Mouse (Mus musculus): ENCODE data around the gene Olfr527. TPM values are rescaled to one million over a fixed set of nuclear protein-coding genes. Genes with fewer than 3 reads are reported as not detected.

Gene Olfr527
- polyA plus RNA-seq (2014; fragmentation: Nextera tagmentation; extraction: Ambion mirVana) = not detected in 2 replicates

DNA sequence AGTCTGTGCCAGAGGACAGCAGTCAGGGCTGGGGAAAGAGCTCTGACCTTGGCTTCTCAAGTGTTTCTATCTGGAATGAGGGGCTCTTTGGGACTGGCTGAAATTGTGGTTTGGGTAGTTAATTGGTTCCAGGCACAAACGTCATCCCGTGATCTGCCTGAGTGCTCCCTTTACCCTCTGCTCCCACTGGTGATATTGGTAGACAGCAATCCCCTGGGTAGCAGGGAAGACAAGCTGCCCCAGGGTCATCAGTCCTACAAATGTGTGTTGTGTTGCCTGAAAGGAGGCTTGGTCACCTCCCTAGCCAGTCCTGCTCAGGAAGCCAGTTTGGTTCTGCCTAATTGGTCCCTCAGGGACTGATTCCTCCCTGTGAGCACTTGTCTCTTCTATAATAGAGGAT, at the start of gene Olfr527:
Gene Olfr527 (plus strand): TSS at position 301 of the 400 bp plus-strand sequence.
- WGBS = 81% methylated on average over 2 of the region's 2 CpGs
- ATAC-seq (ENCODE audit: insufficient number of reproducible peaks, insufficient read depth, low FRiP score, low read depth) = no peak

DNA sequence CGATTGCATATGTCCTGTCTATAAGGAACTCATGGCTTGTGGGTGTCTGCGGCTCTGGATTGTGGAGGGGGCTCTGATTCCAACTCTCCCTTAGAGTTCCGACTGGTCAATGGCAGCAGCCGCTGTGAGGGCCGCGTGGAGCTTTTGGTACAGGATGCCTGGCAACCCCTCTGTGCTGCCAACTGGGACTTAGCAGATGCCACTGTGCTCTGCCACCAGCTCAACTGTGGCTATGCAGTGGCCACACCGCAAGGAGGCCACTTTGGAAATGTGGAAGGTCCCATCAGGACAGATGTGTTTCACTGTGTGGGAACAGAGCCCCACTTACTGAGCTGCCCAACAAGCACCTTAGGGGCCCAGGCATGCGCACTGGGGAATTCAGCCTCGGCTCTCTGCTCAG, 38.1 kb upstream of the Olfr527 start:
- Histone ChIP-seq H3K4me3 (ENCODE audit: low read depth, low read length) (no peak overlapping the region), H3K4me1 (ENCODE audit: control insufficient read depth, insufficient read depth, low read length) (no peaks in the 10 kb centered on the region), H3K9me3 (ENCODE audit: control insufficient read depth, low read depth, low read length) (no peaks in the 10 kb centered on the region), H3K36me3 (ENCODE audit: control insufficient read depth, insufficient read depth, low read length) (no peaks in the 10 kb centered on the region), H3K27ac (ENCODE audit: low read length) (no peak overlapping the region), H3K9ac (replicated peaks; ENCODE audit: low read depth, low read length) (no peak overlapping the region), H3K4me2 (replicated peaks; ENCODE audit: low read depth, low read length) (no peak overlapping the region), H3K27me3 (ENCODE audit: control insufficient read depth, insufficient read depth, low read length) (no peaks in the 10 kb centered on the region)
- 85% methylated on average over 9 of the region's 9 CpGs for WGBS
- no peak for ATAC-seq (ENCODE audit: insufficient number of reproducible peaks, insufficient read depth, low FRiP score, low read depth)

More for the DNA sequence above, at the start of gene Olfr527:
- no peaks in the 10 kb centered on the region for H3K9me3 ChIP-seq (ENCODE audit: control insufficient read depth, low read depth, low read length)
- H3K4me2 ChIP-seq (replicated peaks; ENCODE audit: low read depth, low read length) = no peak within 1 kb of the TSS
- no peak within 1 kb of the TSS for H3K4me3 ChIP-seq (ENCODE audit: low read depth, low read length)
- no peak within 1 kb of the TSS for H3K9ac ChIP-seq (replicated peaks; ENCODE audit: low read depth, low read length)
- H3K27ac ChIP-seq (ENCODE audit: low read length) = no peak within 1 kb of the TSS
- no peaks in the 10 kb centered on the region for H3K36me3 ChIP-seq (ENCODE audit: control insufficient read depth, insufficient read depth, low read length)
- H3K4me1 ChIP-seq (ENCODE audit: control insufficient read depth, insufficient read depth, low read length) = no peaks in the 10 kb centered on the region
- no peaks in the 10 kb centered on the region for H3K27me3 ChIP-seq (ENCODE audit: control insufficient read depth, insufficient read depth, low read length)

DNA sequence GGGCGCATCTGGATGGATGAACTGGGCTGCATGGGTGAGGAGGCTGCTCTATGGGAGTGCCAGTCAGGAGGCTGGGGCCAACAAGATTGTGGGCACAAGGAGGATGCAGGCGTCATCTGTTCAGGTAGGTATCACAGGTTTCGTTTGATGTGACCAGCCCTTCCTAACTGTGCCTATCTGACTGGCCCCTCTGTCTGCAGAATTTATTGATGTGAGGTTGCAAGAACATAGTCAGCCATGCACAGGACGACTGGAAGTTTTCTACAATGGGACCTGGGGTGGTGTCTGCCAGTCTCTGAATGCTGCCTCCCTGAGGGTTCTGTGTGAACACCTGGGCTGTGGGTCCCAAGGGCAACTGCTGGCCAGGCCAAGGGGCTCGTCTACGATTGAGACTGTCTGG, 36.9 kb upstream of the Olfr527 start:
- no peaks in the 10 kb centered on the region for H3K36me3 ChIP-seq (ENCODE audit: control insufficient read depth, insufficient read depth, low read length)
- ATAC-seq (ENCODE audit: insufficient number of reproducible peaks, insufficient read depth, low FRiP score, low read depth) = no peak
- H3K4me3 ChIP-seq (ENCODE audit: low read depth, low read length) = no peak overlapping the region
- 81% methylated on average over 6 of the region's 6 CpGs for WGBS
- H3K4me1 ChIP-seq (ENCODE audit: control insufficient read depth, insufficient read depth, low read length) = no peaks in the 10 kb centered on the region
- H3K27ac ChIP-seq (ENCODE audit: low read length) = no peak overlapping the region
- no peak overlapping the region for H3K4me2 ChIP-seq (replicated peaks; ENCODE audit: low read depth, low read length)
- H3K9me3 ChIP-seq (ENCODE audit: control insufficient read depth, low read depth, low read length) = no peaks in the 10 kb centered on the region
- no peaks in the 10 kb centered on the region for H3K27me3 ChIP-seq (ENCODE audit: control insufficient read depth, insufficient read depth, low read length)
- H3K9ac ChIP-seq (replicated peaks; ENCODE audit: low read depth, low read length) = no peak overlapping the region

DNA sequence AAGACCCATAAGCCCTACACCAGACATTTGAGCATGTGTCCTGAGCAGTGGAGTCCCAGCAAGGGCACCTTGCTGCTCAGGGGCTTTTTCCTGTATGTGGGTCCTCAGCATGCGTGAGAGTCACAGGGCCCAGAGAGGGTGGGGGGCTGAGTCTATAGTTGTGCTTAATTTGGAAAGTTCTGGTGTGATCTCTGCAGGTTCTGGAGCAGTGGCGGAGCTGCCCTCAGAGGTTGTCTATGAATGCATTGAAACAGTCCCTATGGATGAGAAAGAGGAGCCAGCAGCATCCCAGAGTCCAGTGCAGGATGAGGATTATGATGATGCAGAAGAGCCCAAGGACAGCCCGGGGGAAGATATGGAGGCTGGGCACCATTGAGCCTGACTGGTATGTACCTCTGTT, 34.4 kb upstream of the Olfr527 start:
- H3K27me3 ChIP-seq (ENCODE audit: control insufficient read depth, insufficient read depth, low read length) = no peaks in the 10 kb centered on the region
- WGBS = 87% methylated on average over 3 of the region's 3 CpGs
- H3K27ac ChIP-seq (ENCODE audit: low read length) = no peak overlapping the region

DNA sequence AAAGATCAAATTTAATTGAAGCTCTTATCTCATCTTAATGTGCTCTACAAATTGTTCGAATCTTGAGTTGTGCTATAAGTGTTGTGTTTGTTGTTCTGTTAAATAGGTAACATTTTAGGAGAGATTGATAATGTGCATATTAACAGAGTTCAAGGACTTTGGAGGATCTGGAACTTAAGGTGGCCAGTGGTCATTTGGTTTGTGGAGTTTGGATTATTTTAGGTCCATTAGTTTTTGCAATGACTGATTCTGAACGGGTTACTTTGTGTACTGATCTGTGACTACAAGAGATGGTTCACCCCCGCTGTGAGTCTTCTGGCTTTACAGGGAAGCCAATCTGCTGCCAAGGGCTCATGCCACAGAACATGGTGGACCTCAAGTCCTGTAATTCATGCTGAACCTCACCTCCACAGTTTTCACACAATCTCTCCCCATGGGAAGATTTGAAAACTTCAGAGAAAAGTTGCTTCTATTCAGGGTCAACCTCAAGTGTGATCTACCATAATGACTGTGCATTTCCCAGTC, 13.9 kb upstream of the Olfr527 start:
- ATAC-seq (ENCODE audit: insufficient number of reproducible peaks, insufficient read depth, low FRiP score, low read depth) = no peak

More for the DNA sequence above, 34.4 kb upstream of the Olfr527 start:
- Histone ChIP-seq H3K9me3 (ENCODE audit: control insufficient read depth, low read depth, low read length) (no peaks in the 10 kb centered on the region), H3K4me2 (replicated peaks; ENCODE audit: low read depth, low read length) (no peak overlapping the region), H3K36me3 (ENCODE audit: control insufficient read depth, insufficient read depth, low read length) (no peaks in the 10 kb centered on the region), H3K4me1 (ENCODE audit: control insufficient read depth, insufficient read depth, low read length) (no peaks in the 10 kb centered on the region), H3K4me3 (ENCODE audit: low read depth, low read length) (no peak overlapping the region), H3K9ac (replicated peaks; ENCODE audit: low read depth, low read length) (no peak overlapping the region)
- no peak for ATAC-seq (ENCODE audit: insufficient number of reproducible peaks, insufficient read depth, low FRiP score, low read depth)

DNA sequence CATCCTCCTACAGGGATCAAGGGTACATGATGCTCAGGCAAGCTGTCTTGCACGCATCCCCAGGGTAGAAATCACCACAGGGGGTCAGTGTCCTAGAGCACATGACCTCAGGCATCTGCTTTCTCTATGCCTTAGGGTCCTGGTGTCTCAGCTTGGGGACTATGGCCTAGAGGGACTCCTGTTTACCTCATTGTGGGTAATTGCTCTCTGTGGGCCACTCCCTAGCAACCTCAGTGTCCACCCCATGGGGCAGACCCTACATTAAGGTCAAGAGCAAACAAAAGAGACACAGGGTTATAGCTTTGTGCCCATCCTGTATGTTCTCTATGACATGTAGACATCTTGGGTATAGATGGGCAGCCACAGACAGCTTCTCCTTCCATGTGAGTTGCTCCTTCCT, 13.3 kb upstream of the Olfr527 start, which contains the start of gene Olfr525:
Gene Olfr525 (plus strand): TSS at position 301 of the 400 bp plus-strand sequence.
- no peaks in the 10 kb centered on the region for H3K27me3 ChIP-seq (ENCODE audit: control insufficient read depth, insufficient read depth, low read length)
- ATAC-seq (ENCODE audit: insufficient number of reproducible peaks, insufficient read depth, low FRiP score, low read depth) = no peak
- WGBS = 50% methylated on average over 1 of the region's 1 CpGs
- no peak within 1 kb of the TSS for H3K4me2 ChIP-seq (replicated peaks; ENCODE audit: low read depth, low read length)
- H3K36me3 ChIP-seq (ENCODE audit: control insufficient read depth, insufficient read depth, low read length) = no peaks in the 10 kb centered on the region
- H3K4me1 ChIP-seq (ENCODE audit: control insufficient read depth, insufficient read depth, low read length) = no peaks in the 10 kb centered on the region
- no peaks in the 10 kb centered on the region for H3K9me3 ChIP-seq (ENCODE audit: control insufficient read depth, low read depth, low read length)
- no peak within 1 kb of the TSS for H3K4me3 ChIP-seq (ENCODE audit: low read depth, low read length)
- H3K9ac ChIP-seq (replicated peaks; ENCODE audit: low read depth, low read length) = no peak within 1 kb of the TSS
- H3K27ac ChIP-seq (ENCODE audit: low read length) = no peak within 1 kb of the TSS

More for the DNA sequence above, 13.9 kb upstream of the Olfr527 start:
- H3K9ac ChIP-seq (replicated peaks; ENCODE audit: low read depth, low read length) = no peak overlapping the region
- H3K27me3 ChIP-seq (ENCODE audit: control insufficient read depth, insufficient read depth, low read length) = no peaks in the 10 kb centered on the region
- no peaks in the 10 kb centered on the region for H3K4me1 ChIP-seq (ENCODE audit: control insufficient read depth, insufficient read depth, low read length)
- H3K9me3 ChIP-seq (ENCODE audit: control insufficient read depth, low read depth, low read length) = no peaks in the 10 kb centered on the region
- H3K27ac ChIP-seq (ENCODE audit: low read length) = no peak overlapping the region
- no peak overlapping the region for H3K4me2 ChIP-seq (replicated peaks; ENCODE audit: low read depth, low read length)
- no peak overlapping the region for H3K4me3 ChIP-seq (ENCODE audit: low read depth, low read length)
- 89% methylated on average over 3 of the region's 3 CpGs for WGBS
- no peaks in the 10 kb centered on the region for H3K36me3 ChIP-seq (ENCODE audit: control insufficient read depth, insufficient read depth, low read length)

DNA sequence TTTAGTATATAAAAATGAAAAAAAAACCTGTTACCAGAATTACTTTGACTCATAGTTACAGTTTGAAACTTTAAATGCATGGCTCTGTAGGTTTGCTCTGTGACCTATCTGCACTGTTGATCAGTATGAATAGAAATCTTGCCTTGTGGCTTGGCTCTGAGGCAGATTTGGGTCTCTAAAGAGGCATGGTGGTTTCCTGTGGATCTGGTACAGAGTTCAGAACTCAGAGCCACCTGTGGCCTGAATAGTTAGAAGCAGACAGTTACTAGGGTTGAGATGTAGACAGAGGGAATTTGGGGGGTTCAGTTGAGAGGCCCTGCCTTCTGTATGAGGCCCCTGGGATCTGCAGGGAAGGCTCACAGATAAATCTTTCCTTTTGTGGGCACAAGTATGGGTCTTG, 12.7 kb upstream of the Olfr527 start:
- H3K4me3 ChIP-seq (ENCODE audit: low read depth, low read length) = no peak overlapping the region
- no peaks in the 10 kb centered on the region for H3K36me3 ChIP-seq (ENCODE audit: control insufficient read depth, insufficient read depth, low read length)
- no peak overlapping the region for H3K27ac ChIP-seq (ENCODE audit: low read length)
- no peak for ATAC-seq (ENCODE audit: insufficient number of reproducible peaks, insufficient read depth, low FRiP score, low read depth)
- H3K27me3 ChIP-seq (ENCODE audit: control insufficient read depth, insufficient read depth, low read length) = no peaks in the 10 kb centered on the region
- no peak overlapping the region for H3K4me2 ChIP-seq (replicated peaks; ENCODE audit: low read depth, low read length)
- no peak overlapping the region for H3K9ac ChIP-seq (replicated peaks; ENCODE audit: low read depth, low read length)
- no peaks in the 10 kb centered on the region for H3K9me3 ChIP-seq (ENCODE audit: control insufficient read depth, low read depth, low read length)
- H3K4me1 ChIP-seq (ENCODE audit: control insufficient read depth, insufficient read depth, low read length) = no peaks in the 10 kb centered on the region

DNA sequence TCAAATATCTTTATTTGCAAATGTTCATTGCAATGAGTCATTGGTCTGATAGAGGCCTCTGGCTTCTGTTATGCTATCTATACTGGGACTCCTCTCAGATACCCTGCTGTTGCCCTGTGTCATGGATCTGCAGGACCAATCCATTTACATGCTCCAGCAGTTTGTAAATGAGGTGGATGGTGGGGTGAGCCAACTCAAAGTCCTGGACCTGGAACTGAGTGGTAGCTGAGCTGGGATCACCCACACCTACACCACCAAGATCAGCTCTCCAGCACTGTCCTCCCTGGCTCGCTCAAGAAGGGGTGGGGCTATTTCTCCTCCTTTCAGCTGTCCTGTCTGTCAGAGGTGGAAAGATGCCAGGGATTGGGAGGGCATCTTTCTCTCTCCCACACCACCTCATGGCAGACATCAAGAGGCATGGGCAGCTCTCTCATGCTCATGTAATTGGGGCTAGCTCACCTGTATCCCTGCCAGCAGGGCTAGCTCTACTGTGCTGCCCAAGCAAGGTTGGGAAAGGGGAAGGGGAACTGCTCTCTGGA, 4.0 kb upstream of the Olfr527 start:
- H3K4me2 ChIP-seq (replicated peaks; ENCODE audit: low read depth, low read length) = no peak overlapping the region
- ATAC-seq (ENCODE audit: insufficient number of reproducible peaks, insufficient read depth, low FRiP score, low read depth) = no peak
- no peaks in the 10 kb centered on the region for H3K36me3 ChIP-seq (ENCODE audit: control insufficient read depth, insufficient read depth, low read length)
- no peak overlapping the region for H3K9ac ChIP-seq (replicated peaks; ENCODE audit: low read depth, low read length)
- no peaks in the 10 kb centered on the region for H3K4me1 ChIP-seq (ENCODE audit: control insufficient read depth, insufficient read depth, low read length)
- no peak overlapping the region for H3K27ac ChIP-seq (ENCODE audit: low read length)
- no peaks in the 10 kb centered on the region for H3K9me3 ChIP-seq (ENCODE audit: control insufficient read depth, low read depth, low read length)
- 50% methylated on average over 1 of the region's 1 CpGs for WGBS
- H3K27me3 ChIP-seq (ENCODE audit: control insufficient read depth, insufficient read depth, low read length) = no peaks in the 10 kb centered on the region
- no peak overlapping the region for H3K4me3 ChIP-seq (ENCODE audit: low read depth, low read length)

DNA sequence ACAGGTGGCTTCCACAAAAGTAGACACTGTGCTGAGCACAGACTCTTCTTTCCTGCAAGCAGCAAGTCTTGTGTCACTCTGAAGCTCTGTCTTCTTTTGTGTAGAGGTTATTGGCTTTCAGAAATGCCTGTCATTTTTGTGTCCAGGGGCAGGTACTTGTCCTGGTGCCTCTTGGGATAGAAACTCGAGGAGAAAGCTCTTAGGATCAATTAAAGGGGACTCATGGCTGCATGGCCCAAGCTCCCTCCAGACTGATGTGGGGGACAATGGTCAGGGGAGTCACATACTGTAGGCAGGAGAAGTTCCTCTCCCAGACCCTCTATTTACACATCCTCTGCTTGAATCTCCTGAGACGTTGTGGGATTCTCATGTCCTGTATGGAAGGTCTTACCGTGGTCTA, 27.8 kb downstream of the Olfr527 start, which contains the start of gene Olfr60:
Gene Olfr60 (minus strand): TSS at position 101 of the 400 bp plus-strand sequence.
- no peak within 1 kb of the TSS for H3K4me3 ChIP-seq (ENCODE audit: low read depth, low read length)
- no peaks in the 10 kb centered on the region for H3K27me3 ChIP-seq (ENCODE audit: control insufficient read depth, insufficient read depth, low read length)
- no peak within 1 kb of the TSS for H3K27ac ChIP-seq (ENCODE audit: low read length)
- no peaks in the 10 kb centered on the region for H3K4me1 ChIP-seq (ENCODE audit: control insufficient read depth, insufficient read depth, low read length)
- no peaks in the 10 kb centered on the region for H3K36me3 ChIP-seq (ENCODE audit: control insufficient read depth, insufficient read depth, low read length)
- H3K9ac ChIP-seq (replicated peaks; ENCODE audit: low read depth, low read length) = no peak within 1 kb of the TSS
- WGBS = 65% methylated on average over 3 of the region's 3 CpGs
- no peak for ATAC-seq (ENCODE audit: insufficient number of reproducible peaks, insufficient read depth, low FRiP score, low read depth)
- H3K9me3 ChIP-seq (ENCODE audit: control insufficient read depth, low read depth, low read length) = no peaks in the 10 kb centered on the region
- no peak within 1 kb of the TSS for H3K4me2 ChIP-seq (replicated peaks; ENCODE audit: low read depth, low read length)
